Mouse (Mus musculus) cerebellum, adult 11-12 months (tissue): ENCODE results near the gene Krtap7-1.

Experiments
- DNase-seq: peaks from one replicate; pipeline ENCODE4 v3.0.0; 2022

The Krtap7-1 gene

DNA sequence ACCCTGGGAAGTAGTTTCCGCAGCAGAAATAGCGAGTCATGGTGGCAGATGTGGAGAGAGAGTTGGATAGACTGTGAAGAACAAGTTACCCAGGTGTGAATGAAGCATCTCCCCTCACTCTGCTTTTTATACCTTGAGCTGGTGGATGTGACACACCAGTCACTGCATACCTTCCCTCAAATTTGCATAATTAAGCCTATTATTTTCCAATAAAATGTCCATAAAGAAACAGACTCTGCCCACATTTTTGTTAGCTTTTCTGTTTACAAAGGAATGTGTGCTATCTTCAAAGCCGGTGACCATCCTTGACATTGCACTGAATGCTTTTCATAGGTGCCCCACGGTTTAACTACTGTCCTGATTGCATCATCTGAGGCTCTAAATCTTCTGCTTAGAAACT, at the start of gene Krtap7-1:
TSS of gene Krtap7-1 (minus strand) at position 101 of the 400 bp plus-strand sequence.
- DNase-seq: no peak

DNA sequence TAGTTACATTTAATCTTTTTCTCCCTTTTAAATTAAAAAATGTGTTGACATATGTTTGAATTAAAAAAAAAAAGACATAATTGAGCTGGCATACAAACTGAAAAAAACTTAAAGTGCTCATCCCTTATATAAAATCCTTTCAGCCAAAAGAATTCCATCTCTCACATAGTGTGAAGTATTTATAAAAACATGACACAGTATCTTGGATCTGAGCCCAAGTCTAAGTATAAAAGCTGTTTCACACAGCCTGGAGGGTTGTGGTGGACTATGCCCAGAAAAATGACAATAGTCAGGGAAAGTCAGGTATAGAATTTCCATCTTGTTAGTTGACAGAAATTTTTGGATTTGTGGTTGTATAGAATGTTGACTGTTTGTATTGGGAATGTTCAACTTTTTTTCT, 42.2 kb upstream of the Krtap7-1 start:
- DNase-seq: no peak

DNA sequence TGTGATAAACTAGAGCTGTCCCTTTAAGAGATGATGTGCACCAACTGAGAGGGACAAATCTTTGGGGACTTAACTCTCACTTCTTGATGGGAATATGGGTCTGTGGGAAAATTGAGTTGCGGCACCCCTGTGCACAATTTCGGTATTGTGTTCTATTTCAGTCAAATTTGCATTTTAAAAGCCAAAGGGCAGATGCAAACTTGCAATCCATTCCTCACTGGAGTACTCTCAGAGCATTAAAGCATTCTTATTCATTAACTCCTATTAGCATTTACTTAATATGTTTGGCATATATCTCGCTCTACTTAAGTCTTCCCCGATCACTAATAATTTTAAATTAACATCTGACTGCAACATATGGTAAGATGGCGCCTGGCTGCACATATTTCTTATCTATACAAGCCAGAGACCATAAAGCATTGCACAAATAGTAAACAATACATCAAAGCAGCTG, 29.9 kb upstream of the Krtap7-1 start:
- DNase-seq: no peak

- DNase-seq: no peak
These were observed 29.2 kb upstream of the Krtap7-1 start for GRCm38 (mm10) chr16:89537349-89537748.

DNA sequence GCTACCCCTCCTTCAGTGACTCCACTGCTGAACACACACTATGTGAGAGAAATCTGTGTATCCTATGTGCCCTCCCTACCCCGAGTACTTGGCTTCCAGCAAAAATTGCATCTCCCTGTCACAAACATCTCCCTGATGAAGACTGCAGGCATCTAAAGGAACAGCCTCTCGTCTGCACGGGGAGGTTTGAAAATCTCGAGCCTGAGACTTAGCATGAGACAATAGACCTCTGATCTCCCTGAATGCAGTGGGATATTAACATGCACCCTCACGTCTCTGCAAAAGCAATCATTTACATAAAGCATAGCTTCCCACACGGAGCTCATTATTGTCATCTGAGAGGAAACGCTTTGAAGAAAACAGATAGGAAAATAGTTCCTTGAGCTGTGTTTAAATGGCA, 22.4 kb upstream of the Krtap7-1 start:
- no peak for DNase-seq

DNA sequence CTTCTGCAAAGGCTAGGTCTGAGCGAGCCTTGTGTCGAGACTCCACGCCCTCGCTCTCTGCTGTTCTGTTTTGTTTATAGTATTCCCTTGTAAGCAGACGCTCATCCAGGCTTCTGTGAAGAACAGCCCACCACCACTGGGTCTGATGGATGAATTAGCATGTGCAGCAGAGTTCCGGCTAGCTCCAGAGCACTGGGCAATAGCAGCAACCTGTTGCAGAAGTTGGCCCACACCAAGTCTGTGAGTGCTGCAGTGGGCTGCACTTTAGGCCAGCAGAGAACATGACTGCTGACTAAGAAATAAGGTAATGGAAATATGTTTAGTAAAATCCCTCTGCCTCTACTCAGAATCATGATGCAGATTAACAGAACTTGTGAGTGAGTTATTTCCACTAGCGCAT, 21.7 kb upstream of the Krtap7-1 start:
- no peak for DNase-seq

DNA sequence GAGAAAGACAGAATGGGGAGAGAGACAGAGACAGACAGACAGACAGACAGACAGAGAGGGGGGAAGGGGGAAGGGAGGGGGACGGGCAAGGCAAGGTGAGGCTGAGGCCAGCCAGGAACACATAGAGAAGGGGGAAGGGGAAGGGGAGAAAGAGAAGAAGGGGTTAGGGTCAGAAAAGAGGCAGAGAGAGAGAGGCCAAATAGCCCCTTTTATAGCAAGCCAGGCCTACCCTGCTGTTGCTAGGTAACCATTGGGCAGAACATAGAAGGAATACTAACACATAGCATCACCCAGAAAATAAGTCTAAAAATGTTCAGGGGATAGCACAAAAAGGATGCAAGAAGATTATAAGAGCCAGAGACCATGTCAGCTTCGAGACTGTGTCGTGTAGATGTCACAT, 20.3 kb upstream of the Krtap7-1 start:
- DNase-seq: no peak

GRCm38 (mm10) chr16:89520996-89521395, 12.9 kb upstream of the Krtap7-1 start:
- no peak for DNase-seq

GRCm38 (mm10) chr16:89520555-89520954, 12.4 kb upstream of the Krtap7-1 start:
- DNase-seq: no peak

- DNase-seq: no peak
These were observed 12.0 kb upstream of the Krtap7-1 start for GRCm38 (mm10) chr16:89520091-89520490.

GRCm38 (mm10) chr16:89517635-89518034, 9.5 kb upstream of the Krtap7-1 start:
- peak; percentile 7 for DNase-seq

- DNase-seq: no peak
These were observed 5.3 kb upstream of the Krtap7-1 start for GRCm38 (mm10) chr16:89513431-89513830.

- DNase-seq: no peak
These were observed 4.6 kb downstream of the Krtap7-1 start for GRCm38 (mm10) chr16:89503571-89503970.

DNA sequence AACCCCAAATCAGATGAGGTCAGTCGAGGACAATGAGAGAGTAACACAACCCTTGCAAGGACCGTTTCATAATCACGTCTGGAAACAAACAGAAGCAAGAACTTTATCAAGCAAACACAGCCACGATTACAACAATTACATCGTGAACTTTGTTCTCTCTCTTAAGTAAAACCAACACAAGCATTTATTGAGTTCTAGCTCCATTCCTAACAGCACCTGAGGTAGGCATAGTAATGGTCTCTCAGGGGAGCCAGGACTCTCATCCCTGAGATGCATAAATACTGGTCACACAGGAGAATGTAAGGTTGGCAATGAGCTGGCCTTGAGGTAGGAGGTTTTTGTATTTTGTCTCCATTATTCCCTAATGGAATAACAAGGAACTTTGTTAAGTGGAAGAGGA, 6.3 kb downstream of the Krtap7-1 start:
- no peak for DNase-seq

DNA sequence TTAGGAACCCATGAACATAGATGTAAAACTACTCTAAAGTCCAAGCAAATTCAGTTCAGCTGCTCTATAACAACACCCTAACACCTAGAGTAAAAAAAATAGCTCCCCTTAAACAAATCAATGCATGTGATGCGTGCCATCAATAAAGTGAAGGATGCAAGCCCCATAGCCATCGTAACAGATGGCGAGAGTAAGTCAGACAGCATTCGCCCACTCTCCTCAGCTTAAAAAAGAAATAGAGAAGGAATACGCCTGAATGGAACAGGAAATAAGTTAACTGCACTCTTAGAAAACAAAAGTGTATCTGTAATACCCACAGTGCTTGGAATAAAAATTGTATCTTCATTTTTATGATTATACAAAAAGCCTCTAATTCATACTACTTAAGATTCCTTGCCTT, 11.1 kb downstream of the Krtap7-1 start:
- no peak for DNase-seq

GRCm38 (mm10) chr16:89495394-89496153, 12.5 kb downstream of the Krtap7-1 start:
- DNase-seq: no peak

GRCm38 (mm10) chr16:89487852-89488251, 20.3 kb downstream of the Krtap7-1 start, which contains the start of gene Krtap8-1:
Gene Krtap8-1, minus strand, starts transcription at chr16:89487952.
- no peak for DNase-seq

DNA sequence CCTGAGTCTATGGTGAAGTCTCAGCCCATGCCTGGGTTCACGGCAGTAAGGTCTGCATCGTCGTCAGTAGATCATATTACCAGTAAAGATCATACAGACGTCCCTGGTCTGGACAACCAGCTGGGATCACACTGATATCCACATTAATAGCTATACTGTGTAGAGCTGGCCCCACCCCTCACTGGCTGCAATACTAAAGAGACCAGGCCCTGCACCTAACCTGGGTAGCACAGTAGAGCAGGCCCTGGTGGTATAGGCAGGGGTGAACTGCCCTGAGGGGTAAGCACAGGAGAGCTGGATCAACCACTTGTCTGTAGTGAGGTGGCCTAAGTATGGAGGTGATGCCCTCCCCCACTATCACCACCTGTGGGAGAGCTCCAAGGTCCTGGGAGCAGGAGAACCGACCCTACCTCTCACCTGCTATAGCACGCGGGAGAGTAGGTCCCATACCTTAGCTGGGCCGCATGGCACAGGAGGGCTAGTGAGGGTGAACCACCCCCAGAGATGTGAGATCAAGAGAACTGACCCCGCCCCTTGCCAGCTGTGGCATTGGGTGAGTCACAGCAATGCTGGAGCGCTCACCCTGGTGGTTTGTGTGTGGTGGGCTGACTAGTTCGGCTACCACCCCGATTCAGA, 30.3 kb downstream of the Krtap7-1 start:
- no peak for DNase-seq

DNA sequence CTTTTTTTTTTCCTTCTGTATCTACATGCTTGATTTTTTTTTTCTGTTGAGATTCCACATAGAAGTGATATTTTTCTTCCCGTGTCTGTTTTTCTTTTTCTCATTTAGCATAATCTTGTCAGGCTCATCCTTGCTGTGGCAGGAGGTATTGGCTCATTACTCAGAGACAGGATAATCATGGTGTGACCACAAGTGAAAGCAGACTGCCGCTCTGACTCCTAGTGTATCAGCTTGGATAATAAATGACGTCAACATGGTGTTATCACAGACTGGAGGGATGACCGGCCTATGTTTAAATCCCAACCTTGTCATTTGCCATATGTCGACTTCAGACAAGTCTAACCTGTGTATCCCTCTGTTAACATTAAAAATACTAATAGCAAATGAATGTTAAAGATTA, 46.9 kb downstream of the Krtap7-1 start:
- DNase-seq: no peak
